Mouse (Mus musculus): Measurements from ENCODE around the gene Cfap206. TPM values are rescaled to one million over a fixed set of nuclear protein-coding genes. Genes with fewer than 3 reads are reported as not detected.

The Cfap206 gene
- total and polyA plus RNA-seq, 2 experiments: not detected

DNA sequence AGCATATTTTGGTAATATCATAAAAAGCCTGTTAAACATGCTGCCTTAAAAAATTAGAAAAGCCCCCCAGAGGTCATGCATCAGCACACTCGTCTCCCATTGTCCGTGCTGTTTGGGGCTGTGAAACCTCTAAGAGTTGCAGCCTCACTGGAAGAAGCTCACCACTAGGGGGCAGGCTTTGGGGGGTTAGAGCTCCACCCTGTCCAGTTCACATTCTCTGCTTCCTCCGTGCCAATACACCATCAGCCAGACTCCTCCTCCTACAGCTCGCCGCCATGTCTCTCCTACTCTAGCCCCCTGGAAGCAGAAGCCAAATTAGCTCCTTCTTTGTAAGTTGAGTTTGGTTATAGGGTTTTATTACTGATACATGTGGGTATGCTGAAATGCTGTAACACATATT is 28.5 kb downstream of the Cfap206 start:
- Histone ChIP-seq H3K27ac (replicated peaks; ENCODE audit: insufficient read depth, low read depth, low read length) (no peak overlapping the region), H3K27me3 (ENCODE audit: control insufficient read depth, insufficient read depth, low read length) (no peaks in the 10 kb centered on the region), H3K9ac (ENCODE audit: low read depth, low read length) (no peak overlapping the region), H3K79me2 (ENCODE audit: control insufficient read depth, insufficient read depth, low read length) (no peaks in the 10 kb centered on the region), H3K4me3 (ENCODE audit: insufficient read depth, low read depth, low read length) (no peak overlapping the region), H3K4me1 (ENCODE audit: control insufficient read depth, insufficient read depth, low read length) (no peaks in the 10 kb centered on the region), H3K36me3 (ENCODE audit: control insufficient read depth, insufficient read depth, low read length) (no peaks in the 10 kb centered on the region)
- TF ChIP-seq CTCF (IDR thresholded peaks at IDR 0.05; ENCODE audit: low read depth, low read length) (peak; percentile 84), POLR2A (IDR thresholded peaks at IDR 0.05; ENCODE audit: extremely low read depth, insufficient read depth, low read length) (no peak)
- peak; percentile 64 for DNase-seq (ENCODE audit: extremely low read depth, low read depth, low spot score)
- 49% methylated on average over 5 of the region's 5 CpGs for WGBS

DNA sequence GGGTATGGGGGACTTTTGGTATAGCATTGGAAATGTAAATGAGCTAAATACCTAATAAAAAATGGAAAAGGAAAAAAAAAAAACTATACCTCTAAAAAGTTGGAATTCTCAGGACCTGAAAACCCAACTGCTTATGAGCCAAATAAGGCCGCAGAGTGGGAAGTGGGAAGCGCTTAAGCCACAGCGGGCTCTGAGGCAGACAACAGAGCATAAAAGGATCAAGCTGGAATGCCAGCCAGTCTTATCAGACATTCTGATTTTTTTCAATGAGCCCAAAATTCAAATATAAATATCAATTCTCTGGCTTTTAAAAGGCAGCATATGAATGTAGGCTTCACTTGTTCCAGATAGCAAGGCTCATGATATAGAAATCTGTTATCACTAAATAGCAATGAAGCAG is 42.0 kb downstream of the Cfap206 start:
- DNase-seq (ENCODE audit: extremely low read depth, low read depth, low spot score): no peak
- Histone ChIP-seq H3K9ac (ENCODE audit: low read depth, low read length) (no peak overlapping the region), H3K36me3 (ENCODE audit: control insufficient read depth, insufficient read depth, low read length) (no peaks in the 10 kb centered on the region; the same call in 1 of the 2 replicates), H3K27me3 (ENCODE audit: control insufficient read depth, insufficient read depth, low read length) (no peaks in the 10 kb centered on the region), H3K27ac (replicated peaks; ENCODE audit: insufficient read depth, low read depth, low read length) (no peak overlapping the region), H3K4me1 (ENCODE audit: control insufficient read depth, insufficient read depth, low read length) (peaks cover 1% of the 10 kb centered on the region; the same call in 1 of the 2 replicates), H3K4me3 (ENCODE audit: insufficient read depth, low read depth, low read length) (no peak overlapping the region), H3K79me2 (ENCODE audit: control insufficient read depth, insufficient read depth, low read length) (no peaks in the 10 kb centered on the region)
- 92% methylated on average over 3 of the region's 3 CpGs for WGBS
- TF ChIP-seq CTCF (IDR thresholded peaks at IDR 0.05; ENCODE audit: low read depth, low read length) (no peak), POLR2A (IDR thresholded peaks at IDR 0.05; ENCODE audit: extremely low read depth, insufficient read depth, low read length) (no peak)

DNA sequence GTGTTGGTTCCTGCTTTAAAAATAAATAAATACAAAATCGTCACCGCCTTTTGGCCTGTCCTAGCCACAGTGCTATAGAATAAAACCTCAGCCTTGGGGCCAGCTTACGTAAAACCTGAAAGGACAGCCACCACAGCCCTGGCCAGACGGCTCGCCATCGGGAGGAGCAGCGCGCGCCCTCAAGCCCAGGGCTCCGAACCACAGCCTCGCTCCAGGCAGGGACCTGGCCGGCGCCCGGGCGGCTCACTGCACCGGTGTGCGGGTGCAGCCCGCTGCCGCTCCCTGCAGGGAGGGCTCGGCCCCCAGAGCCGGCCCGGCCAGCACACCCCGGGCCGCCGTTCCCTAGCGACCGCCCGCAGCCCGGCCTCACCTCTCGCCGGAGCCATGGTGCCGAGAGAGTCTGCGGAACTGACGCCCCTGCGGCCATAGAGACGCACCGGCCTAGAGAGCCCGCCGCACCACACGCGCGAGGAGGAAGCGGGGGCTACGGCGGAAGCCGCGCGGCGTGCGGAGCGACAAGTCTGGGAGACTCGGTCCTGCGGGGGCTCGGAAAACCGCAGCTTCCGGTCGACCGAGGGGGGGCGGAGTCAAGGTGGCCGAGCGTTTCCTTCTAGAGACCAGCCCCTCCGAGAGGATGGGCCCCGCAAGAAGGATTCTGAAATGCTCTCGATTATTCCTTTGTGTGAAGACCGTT is 43.0 kb downstream of the Cfap206 start, which contains the start of gene Slc35a1:
TSS of gene Slc35a1 (minus strand) at position 565 of the 694 bp plus-strand sequence.
- Histone ChIP-seq H3K4me3 (ENCODE audit: insufficient read depth, low read depth, low read length) (peak within 1 kb of the TSS; percentile 81), H3K9ac (ENCODE audit: low read depth, low read length) (peak within 1 kb of the TSS; percentile 90), H3K79me2 (ENCODE audit: control insufficient read depth, insufficient read depth, low read length) (no peaks in the 10 kb centered on the region), H3K27ac (replicated peaks; ENCODE audit: insufficient read depth, low read depth, low read length) (peak within 1 kb of the TSS; percentile 49), H3K36me3 (ENCODE audit: control insufficient read depth, insufficient read depth, low read length) (peaks cover 6% of the 10 kb centered on the region), H3K4me1 (ENCODE audit: control insufficient read depth, insufficient read depth, low read length) (peaks cover 1% of the 10 kb centered on the region; the same call in 1 of the 2 replicates), H3K27me3 (ENCODE audit: control insufficient read depth, insufficient read depth, low read length) (no peaks in the 10 kb centered on the region)
- DNase-seq (ENCODE audit: extremely low read depth, low read depth, low spot score): peak; percentile 70
- WGBS: 0% methylated on average over 51 of the region's 65 CpGs
- peak; percentile 54 for TF ChIP-seq POLR2A (IDR thresholded peaks at IDR 0.05; ENCODE audit: extremely low read depth, insufficient read depth, low read length)
- TF ChIP-seq CTCF (IDR thresholded peaks at IDR 0.05; ENCODE audit: low read depth, low read length): no peak

DNA sequence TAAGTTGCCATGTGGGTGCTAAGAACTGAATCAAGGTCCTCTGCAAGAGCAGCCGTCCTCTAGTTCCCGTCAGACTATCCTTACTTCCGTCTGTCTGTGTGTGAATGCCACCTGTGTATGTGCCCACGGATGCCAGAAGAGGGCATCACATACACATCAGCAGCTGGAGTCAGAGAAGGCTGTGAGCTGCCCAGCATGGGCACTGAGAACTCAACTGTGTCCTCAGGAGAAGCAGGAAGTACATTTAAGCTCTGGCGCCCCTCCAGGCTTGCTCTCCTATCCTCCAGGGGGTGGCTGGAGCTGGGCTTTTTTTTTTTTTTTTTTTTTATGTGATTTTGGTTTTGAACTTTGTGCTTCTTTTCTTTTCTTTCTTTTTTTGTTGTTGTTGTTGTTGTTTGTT is 49.5 kb downstream of the Cfap206 start:
- DNase-seq (ENCODE audit: extremely low read depth, low read depth, low spot score): no peak
- 93% methylated on average over 5 of the region's 5 CpGs for WGBS
- Histone ChIP-seq H3K36me3 (ENCODE audit: control insufficient read depth, insufficient read depth, low read length) (peaks cover 10% of the 10 kb centered on the region), H3K4me1 (ENCODE audit: control insufficient read depth, insufficient read depth, low read length) (no peaks in the 10 kb centered on the region), H3K4me3 (ENCODE audit: insufficient read depth, low read depth, low read length) (no peak overlapping the region), H3K27ac (replicated peaks; ENCODE audit: insufficient read depth, low read depth, low read length) (no peak overlapping the region), H3K79me2 (ENCODE audit: control insufficient read depth, insufficient read depth, low read length) (no peaks in the 10 kb centered on the region), H3K9ac (ENCODE audit: low read depth, low read length) (no peak overlapping the region), H3K27me3 (ENCODE audit: control insufficient read depth, insufficient read depth, low read length) (no peaks in the 10 kb centered on the region)
- TF ChIP-seq CTCF (IDR thresholded peaks at IDR 0.05; ENCODE audit: low read depth, low read length): peak; percentile 17; the same call in 1 of the 2 replicates
- TF ChIP-seq POLR2A (IDR thresholded peaks at IDR 0.05; ENCODE audit: extremely low read depth, insufficient read depth, low read length): no peak

DNA sequence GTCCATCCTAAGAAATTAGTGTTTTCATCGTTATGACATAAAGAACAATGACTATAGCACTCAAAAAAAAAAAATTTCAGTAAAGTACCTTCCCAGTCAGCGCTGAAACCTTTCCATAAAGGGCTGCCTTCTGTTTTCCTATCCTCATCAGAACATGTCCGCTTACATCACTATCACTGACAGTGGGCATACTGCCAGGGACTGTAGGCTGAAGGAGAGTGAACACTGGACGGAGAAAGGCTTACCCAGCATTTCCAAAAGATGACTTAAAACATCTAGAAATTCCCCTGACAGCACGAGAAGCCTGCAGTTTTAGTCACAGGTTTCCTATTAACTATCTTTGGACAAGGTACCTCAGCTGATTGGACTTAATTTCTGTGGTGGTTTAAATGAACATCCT is 56.3 kb downstream of the Cfap206 start:
- TF ChIP-seq POLR2A (IDR thresholded peaks at IDR 0.05; ENCODE audit: extremely low read depth, insufficient read depth, low read length) (no peak), CTCF (IDR thresholded peaks at IDR 0.05; ENCODE audit: low read depth, low read length) (no peak)
- WGBS: 74% methylated on average over 5 of the region's 5 CpGs
- DNase-seq (ENCODE audit: extremely low read depth, low read depth, low spot score): no peak
- no peak overlapping the region for H3K27ac ChIP-seq (replicated peaks; ENCODE audit: insufficient read depth, low read depth, low read length)
- H3K9ac ChIP-seq (ENCODE audit: low read depth, low read length): no peak overlapping the region
- H3K27me3 ChIP-seq (ENCODE audit: control insufficient read depth, insufficient read depth, low read length): no peaks in the 10 kb centered on the region
- no peak overlapping the region for H3K4me3 ChIP-seq (ENCODE audit: insufficient read depth, low read depth, low read length)
- peaks cover 28% of the 10 kb centered on the region for H3K36me3 ChIP-seq (ENCODE audit: control insufficient read depth, insufficient read depth, low read length)
- H3K4me1 ChIP-seq (ENCODE audit: control insufficient read depth, insufficient read depth, low read length): no peaks in the 10 kb centered on the region
- H3K79me2 ChIP-seq (ENCODE audit: control insufficient read depth, insufficient read depth, low read length): no peaks in the 10 kb centered on the region

DNA sequence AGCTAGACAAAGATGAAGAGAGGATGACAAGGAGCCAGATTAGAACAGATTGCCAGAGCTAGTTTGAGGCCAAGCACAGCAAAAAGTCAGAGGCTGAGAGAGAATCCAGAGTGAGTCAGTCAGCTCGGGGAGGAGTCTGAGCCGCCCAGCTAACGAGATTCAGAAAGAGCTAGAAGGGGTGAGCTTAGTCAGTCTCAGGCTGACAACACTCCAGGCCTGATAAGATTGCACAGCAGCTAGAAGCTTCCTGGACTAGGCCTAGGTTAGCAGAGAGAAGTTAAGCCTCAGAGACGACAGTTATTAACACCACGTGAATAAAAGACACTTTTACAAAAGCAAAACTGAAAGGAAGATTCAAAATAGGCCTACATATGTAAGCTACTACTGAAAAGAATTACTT is 62.1 kb downstream of the Cfap206 start:
- no peak overlapping the region for H3K9ac ChIP-seq (ENCODE audit: low read depth, low read length)
- no peak overlapping the region for H3K27ac ChIP-seq (replicated peaks; ENCODE audit: insufficient read depth, low read depth, low read length)
- WGBS: 95% methylated on average over 5 of the region's 5 CpGs
- no peaks in the 10 kb centered on the region for H3K4me1 ChIP-seq (ENCODE audit: control insufficient read depth, insufficient read depth, low read length)
- H3K27me3 ChIP-seq (ENCODE audit: control insufficient read depth, insufficient read depth, low read length): no peaks in the 10 kb centered on the region
- H3K79me2 ChIP-seq (ENCODE audit: control insufficient read depth, insufficient read depth, low read length): no peaks in the 10 kb centered on the region
- no peak for DNase-seq (ENCODE audit: extremely low read depth, low read depth, low spot score)
- TF ChIP-seq POLR2A (IDR thresholded peaks at IDR 0.05; ENCODE audit: extremely low read depth, insufficient read depth, low read length) (no peak), CTCF (IDR thresholded peaks at IDR 0.05; ENCODE audit: low read depth, low read length) (no peak)
- H3K36me3 ChIP-seq (ENCODE audit: control insufficient read depth, insufficient read depth, low read length): peaks cover 51% of the 10 kb centered on the region
- no peak overlapping the region for H3K4me3 ChIP-seq (ENCODE audit: insufficient read depth, low read depth, low read length)
